Mouse (Mus musculus): ENCODE data around the gene Atp2c2.

The Atp2c2 gene

DNA sequence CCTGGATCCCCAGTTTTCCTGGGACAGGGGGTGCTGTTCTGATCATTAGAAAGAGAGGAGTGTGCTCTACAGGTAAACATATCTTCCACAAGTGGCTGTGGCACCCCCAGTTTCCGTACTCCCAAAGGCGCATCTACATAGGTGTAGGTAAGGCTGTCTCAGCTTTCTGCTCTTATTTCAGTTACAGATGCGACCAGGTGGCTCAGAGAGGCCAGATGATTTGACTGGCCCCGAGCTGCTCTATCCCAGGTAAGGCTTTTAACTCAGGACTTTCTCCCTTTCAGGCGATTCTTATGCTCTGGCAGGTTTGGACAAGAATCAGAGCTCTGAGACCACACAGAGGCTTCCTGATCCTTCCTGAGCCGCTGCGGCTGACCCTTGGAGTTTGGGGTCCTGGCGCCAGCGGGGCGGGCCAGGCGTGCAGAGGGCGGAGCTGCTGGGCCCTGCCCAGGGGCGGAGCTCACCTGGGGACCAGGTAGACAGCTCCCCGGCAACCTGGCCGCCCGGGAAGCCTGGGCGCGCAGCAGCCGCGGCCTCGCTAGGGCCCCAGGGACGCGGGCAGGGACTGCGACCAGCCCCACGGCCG lies at the start of gene Atp2c2:
Atp2c2 (plus strand) TSS at position 461 of the 586 bp plus-strand sequence.
- no peak for DNase-seq (ENCODE audit: low read depth, low spot score)

DNA sequence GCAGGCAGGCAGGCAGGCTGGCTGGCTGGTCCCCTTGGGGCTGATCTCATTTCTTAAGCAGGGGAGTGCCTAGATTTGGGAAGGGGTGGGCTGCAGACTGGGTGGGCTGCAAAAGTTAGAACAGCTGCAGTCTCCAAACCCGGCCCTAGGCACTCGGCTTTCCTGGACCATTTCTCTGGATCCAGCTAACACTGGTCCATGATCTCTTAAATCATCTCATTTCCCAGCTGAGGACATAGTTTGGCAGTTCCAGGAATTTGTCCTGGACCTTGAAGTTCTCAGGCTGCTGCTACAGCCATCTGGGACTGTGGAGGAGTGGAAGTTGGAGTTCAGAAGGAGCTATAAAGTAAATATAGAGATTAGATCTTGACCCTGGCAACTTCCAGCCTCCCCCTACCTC lies 48.5 kb upstream of the Atp2c2 start:
- no peak for DNase-seq (ENCODE audit: low read depth, low spot score)

DNA sequence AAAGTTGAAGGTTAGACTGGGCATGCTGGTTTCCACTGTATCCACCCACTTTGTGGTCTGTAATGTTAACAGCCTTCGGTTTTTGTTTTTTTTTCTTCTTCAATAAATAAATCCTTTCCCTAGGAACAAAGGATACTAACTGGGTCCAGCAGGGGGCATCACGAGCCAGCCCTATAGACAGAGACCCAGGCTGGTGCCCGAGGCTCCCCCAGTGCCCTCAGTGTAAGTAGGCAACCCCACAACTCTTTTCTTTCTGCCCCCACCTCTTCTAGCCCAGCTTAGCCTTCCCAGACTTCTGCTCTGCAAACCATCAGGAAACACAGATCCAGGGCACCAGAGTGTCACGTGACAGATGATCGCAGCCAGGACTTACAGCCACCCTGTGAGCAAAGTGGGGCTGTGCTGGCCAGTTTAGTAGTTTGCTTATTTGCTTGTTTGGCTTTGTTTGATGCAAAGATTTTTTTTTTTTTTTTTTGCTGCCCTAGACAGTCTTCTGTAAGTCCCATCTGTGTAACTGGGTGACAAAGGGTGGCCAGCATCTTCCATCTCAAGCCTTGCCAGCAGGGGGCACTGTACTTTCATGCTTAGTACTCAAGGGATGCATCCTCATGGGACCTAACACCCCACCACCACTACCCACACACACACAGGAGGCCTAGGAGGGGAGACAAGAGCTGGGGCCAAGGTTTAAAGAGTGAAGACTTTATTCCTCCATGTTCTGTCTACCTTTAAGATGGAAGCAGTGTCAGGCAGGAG lies 42.9 kb upstream of the Atp2c2 start:
- no peak for DNase-seq (ENCODE audit: low read depth, low spot score)

DNA sequence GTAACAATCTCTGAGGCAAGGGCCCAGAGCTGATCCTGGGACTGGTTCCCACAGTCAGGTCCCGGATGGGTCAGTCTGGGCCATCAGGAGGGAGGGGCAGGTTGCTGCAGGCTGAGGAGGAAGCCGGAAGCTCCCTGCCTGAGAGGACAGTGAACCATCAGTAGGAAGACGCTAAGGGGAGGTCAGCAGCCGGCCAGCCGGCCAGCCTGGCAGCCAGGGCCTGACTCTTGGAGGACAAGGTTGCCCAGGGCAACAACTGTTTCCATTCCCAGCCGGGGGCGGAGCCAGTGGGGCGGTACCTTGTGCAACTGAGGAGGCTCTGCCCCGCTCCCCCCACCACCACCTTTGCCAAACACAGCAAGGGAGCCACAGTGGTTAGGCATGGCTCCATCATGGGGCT lies 38.7 kb upstream of the Atp2c2 start:
- no peak for DNase-seq (ENCODE audit: low read depth, low spot score)

DNA sequence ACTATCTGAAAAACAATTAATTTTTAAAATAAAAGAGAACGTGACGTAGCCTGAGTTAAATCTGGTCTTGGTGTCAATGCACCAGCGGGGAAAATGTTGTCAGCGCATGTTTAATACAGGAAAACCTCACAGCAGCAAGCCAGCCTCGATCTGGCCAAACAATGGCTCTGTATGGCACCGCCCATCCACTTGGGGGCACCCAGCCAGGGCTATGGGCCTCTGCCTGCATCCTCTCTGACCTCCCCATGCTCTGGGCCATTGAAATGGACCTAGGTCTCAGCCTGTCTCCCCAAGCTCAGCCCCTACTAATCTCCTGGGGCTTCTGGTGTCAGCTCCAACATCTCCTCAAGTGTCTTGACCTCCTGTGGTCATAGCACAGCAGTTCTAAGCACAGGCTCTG lies 37.9 kb upstream of the Atp2c2 start:
- DNase-seq (ENCODE audit: low read depth, low spot score): no peak

DNA sequence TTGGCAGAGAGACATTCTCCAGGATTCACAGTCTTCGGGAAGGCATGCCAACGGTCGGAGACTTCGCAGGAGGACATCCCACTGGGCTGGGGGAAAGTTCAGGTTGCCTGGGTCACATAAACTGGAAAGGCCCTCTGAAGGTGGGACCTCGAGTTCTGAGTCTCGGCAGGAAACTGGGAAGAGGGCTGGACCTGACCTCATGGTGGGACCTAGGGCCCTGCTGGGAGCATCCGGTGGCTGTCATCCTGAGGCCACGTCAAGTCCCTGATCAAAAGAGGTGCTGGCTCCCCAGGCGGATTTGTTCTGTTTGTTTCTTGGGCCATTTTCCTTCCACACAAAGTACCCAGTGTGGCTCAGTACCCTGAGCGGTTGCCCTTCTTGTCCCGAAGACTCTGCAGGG lies 36.4 kb upstream of the Atp2c2 start:
- no peak for DNase-seq (ENCODE audit: low read depth, low spot score)

DNA sequence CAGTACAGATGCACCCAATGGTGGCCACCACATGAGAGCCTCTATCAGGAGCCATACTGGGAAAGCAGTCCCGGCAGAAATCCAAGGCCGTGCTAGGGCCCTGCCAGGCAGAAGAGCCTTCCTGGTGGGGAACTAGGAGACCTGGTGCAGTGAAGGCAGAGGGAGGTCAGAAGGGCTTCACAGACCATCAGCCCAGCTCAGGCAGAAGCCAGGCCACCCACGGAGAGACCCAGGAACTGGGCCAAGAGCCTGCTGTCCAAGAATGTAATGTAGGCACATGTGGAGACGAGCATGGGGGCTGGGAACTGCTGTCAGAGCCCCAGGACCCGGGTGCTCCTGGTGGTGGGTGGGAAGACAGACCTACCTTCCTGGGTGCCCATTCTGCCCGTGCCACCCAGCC lies 34.5 kb upstream of the Atp2c2 start:
- no peak for DNase-seq (ENCODE audit: low read depth, low spot score)

DNA sequence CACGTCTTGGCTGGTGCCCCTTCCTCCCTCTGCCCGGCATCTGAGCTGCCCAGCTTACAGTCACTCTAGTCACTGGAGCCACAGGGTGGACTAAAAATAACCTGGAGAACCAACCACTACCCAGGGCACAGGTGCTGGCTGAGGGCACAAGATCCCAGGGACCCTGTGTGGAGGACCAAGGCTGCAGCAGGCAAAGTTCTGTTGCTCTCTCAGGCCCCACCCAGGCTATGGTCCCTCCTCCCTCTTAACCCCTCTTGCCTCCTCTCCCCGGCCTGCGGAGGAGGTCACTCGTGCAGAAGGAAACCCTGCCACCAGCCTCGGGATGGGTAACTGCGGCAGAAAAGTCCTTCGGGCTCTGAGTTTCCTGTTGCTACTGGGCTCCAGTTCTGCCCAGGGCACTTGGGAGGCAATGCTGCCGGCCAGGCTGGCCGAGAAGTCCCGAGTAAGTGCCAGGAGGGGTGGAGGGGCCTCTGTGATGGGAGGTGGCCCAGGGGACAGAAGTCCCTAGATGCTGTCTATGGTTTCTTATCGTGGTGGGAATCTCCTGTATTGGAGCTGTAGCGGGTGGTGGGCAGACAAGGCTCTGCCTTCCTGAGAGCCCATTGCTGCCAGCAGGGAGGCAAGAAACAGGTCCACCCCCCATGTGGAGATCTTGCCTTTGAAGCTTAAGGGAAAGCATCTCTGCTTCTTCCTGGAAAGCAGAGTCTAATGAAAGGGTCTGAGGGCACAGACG lies 33.4 kb upstream of the Atp2c2 start, which contains the start of gene Wfdc1:
Wfdc1 (plus strand) TSS at position 147 of the 733 bp plus-strand sequence.
- no peak for DNase-seq (ENCODE audit: low read depth, low spot score)

DNA sequence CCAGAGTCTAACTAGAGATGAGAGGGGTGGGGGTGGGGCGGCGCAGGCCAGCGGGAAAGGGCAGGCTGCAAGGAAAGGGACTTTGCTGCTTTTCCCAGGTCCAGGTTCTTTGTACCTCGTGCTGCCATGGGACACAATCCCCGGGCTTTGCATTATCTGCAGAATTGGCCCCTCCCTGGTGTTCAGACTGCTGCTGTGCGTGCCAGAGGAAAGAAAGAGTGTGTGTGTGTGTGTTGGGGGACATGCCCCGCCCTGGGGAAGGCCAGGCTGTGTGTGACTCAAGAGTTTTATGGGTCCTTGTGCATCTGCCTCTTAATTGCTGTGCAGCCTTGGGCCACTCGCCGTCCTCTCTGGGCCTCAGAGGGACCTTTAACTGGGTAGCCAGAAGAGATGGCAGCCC lies 31.4 kb upstream of the Atp2c2 start:
- no peak for DNase-seq (ENCODE audit: low read depth, low spot score)

DNA sequence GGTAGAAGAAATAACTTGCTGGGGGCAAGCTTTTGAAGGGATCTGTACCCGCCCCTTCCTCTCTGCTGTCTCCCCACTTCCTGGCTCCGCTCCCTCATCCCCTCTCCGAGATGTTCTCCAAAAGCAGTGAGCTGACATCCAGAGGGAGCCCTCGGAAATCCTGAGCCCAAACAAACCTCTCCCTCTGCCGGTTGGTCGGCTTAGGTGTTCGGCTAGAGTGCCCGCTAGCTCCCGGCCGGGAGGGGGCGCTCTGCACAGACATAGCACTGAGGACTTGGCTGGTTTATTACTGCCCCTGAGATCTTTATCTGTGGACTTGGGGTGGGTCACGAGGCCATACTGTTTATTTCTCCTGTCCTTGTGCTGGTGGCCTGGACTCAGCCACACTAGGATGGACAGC lies 30.5 kb upstream of the Atp2c2 start:
- DNase-seq (ENCODE audit: low read depth, low spot score): no peak

DNA sequence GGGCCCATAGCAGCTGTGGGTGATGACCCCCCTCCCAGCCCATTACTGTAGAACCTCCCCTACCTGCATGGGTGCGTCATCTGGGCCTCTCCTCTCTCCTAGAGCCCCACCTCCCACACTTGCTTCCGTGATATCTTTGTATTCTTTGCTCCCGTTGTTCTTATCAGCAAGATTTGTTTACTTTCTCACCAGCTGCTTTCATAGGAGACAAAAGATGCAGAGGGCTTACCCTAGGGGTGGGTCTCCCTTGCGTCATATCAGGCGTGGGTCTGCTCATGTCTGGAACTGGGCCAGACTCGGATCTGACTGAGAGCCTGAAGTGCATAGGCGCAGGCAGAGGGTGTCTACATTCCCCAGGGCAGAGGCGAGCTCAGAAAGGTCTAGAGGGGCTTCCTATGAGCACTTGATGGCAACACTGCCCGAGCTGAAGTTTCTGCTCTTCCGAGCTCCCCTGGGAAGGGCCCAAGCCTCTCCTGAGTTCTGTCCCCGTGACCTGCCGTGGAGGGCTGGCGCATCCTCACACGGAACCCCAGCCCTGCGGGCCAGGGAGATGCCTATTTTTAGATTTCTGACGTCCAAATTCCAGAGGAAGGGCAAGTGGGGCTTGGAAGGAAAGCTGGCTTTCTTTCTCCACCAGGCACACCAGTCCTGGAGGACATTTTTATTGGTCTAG lies 29.3 kb upstream of the Atp2c2 start:
- no peak for DNase-seq (ENCODE audit: low read depth, low spot score)

DNA sequence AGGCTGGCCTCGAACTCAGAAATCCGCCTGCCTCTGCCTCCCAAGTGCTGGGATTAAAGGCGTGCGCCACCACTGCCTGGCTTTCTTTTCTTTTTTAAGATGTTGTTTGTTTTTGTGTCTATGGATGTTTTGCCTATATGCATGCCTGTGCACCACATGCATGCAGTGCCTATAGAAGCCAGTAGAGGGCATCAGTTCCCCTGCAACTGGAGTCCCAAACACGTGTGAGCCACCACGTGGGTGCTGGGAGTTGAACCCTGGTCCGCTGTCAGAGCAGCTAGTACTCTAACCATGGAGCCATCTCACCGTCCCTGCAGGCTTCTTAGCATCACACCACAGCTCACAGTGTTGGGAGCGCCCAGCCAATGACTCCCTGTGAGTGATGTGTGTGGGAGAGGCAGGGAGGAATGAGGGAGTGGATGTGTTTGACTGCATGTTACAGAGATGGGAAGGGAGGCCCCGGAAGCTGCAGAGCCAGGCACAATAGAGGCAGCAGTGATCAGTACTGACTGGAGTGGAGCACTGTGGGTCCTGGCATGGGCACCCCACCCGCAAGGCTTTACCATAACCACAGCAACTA lies 25.7 kb upstream of the Atp2c2 start:
- no peak for DNase-seq (ENCODE audit: low read depth, low spot score)

DNA sequence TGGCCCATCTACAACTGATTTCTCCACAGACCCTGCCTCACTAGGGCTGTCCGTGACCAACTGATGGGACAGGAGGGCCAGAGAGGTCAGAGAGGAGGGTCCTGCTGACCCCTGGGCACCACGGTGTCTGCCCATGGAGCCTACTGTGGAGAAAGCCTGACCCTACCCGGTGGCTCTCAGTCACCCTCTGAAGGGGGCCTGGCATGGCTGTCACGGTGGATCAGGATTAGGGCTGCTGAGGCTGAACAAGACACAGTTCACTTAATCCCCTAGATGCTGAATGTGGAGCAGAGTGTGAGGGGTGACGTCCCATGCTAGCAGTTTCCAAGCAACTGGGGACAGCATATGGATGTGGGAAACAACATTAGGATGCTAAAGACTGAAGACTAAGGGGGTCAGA lies 24.4 kb upstream of the Atp2c2 start:
- DNase-seq (ENCODE audit: low read depth, low spot score): no peak

DNA sequence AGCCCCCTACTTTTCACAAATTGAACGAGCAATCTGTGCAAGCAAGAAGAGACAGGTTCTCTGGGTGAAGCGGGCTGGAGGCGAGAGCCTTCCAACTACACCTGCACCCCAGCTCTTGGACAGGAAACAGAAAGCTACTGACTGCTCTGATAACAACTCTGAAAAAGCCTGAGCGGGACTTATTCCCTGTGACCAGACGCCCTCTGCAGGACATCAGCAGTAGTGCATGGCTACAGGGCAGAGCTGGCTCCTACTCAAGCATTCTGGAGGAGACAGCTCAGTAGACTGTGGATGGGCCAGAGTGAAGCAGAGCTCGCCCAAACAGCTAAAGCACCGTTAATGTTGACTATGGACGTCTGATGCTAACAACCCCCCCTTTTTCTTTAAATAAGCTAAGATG lies 23.4 kb upstream of the Atp2c2 start:
- DNase-seq (ENCODE audit: low read depth, low spot score): peak; percentile 65

DNA sequence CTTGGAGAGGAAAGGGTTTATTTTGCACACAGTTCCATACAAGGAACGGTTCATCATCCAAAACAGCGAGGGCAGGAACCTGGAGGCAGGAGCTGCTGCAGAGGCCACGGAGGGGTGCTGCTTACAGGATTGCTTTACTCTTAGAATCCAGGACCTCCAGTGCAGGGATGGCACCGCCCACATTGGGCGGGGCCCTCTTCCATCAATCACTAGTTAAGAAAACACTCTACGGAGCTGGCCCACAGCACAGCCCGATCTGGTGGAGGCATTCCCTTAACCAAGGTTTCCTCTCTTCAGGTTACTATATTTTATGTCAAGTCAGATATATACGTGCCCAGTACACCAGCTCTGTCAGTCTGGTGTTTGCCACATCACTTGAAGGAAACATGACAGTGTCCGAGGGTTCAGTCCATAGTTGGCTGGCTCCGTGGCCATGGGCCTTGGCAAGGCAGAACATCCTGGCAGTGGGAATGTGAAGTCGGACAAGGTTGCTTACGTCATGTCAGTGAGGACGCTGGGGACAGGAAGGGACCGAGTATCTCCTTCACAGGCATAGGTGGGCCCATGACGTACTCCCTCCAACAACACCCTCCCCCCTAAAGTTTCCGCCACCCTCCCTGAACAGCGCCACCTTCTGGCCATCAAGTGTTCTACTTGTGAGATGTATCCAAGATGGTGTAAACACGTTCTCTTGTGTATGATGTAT lies 21.5 kb upstream of the Atp2c2 start:
- DNase-seq (ENCODE audit: low read depth, low spot score): no peak

DNA sequence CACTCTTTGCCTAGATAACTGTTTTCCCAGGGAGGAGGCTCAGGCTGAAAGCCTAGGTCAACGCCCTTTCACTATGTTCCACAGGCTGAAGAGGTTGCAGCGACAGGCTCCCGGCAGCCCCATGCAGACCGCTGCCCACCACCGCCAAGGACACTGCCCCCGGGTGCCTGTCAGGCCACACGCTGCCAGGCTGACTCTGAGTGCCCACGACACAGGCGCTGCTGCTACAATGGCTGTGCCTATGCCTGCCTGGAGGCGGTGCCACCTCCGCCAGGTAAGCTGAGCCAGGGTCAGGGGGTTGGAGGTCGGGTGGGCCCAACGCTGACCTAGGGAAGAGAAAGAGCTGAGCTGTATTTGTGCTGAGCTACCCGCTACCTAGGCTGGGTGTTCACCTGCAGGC lies 20.6 kb upstream of the Atp2c2 start:
- DNase-seq (ENCODE audit: low read depth, low spot score): no peak

DNA sequence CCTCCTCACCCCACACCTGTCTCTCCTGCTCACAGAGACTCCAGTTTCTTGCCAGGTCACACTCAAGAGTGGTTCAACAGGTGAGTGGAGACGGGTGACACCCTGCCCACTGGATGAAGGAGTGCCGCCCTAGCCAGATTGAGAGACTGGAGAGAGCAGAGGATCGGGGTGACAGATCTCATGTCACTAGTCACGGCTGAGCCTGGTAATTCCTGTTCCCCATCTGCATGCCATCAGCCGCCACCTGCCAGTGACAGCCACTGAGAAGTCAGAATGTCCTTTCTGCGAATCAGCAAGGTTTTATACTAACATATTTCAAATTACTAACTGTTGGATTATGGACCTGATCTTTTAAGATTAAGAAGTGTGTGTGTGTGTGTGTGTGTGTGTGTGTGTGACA lies 9.2 kb upstream of the Atp2c2 start:
- no peak for DNase-seq (ENCODE audit: low read depth, low spot score)

DNA sequence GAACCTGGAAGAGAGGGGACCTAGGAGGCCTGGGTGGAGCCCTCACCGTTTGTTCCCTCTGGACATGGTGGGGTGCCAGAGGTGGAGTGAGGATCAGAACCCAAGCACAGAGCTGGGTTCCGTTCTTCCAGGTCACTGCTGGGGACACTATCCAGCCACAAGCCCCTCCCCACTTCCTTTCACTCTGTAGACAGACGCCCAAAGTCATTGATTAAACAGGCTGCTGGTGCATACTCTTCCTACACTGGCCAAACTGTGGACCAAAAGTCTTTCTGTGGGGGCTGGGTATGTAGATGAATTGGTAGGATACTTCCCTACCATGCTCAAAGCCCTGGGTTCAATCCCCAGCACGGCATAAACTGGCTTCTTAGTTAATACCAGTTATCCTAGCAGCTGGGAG lies 7.8 kb upstream of the Atp2c2 start:
- DNase-seq (ENCODE audit: low read depth, low spot score): no peak

DNA sequence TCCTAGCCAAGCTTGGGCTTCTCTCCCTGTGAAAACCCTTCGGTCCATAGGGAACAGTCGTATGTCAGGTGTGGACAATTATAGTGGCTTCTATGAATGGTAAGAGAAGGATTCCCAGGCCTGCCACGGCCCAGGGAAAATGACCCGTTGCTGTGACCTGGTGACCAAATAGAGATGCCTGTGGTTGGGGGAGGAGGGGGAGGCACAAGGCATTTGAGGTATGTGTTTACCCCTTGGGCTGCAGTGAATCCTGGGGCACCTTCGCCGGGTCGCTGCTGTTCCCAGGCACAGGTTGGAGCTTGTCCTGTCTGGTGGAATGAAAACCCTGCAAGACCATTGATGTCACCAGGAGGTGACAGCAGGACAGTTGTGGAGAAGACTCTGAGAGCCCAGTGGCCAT lies 5.1 kb upstream of the Atp2c2 start:
- DNase-seq (ENCODE audit: low read depth, low spot score): no peak

DNA sequence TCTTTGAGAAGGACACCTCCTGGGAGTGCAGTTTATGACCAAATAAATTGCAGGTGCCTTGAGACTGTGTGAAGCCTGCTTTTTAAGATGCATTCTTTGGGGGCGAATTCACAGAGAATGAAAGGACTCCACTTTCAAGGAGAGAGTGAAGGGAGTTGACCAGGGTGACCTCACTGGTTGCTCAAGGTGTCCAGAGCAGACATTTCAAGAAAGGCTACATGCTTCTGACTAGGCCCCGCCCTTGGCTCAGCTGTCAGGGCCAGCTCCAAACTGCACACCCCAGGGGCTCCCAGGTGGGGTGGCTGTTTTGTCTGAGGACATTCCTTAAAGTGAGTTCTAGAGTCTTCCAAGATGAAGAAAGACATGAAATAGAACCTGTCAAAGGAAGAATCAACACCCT lies 2.6 kb upstream of the Atp2c2 start:
- no peak for DNase-seq (ENCODE audit: low read depth, low spot score)

DNA sequence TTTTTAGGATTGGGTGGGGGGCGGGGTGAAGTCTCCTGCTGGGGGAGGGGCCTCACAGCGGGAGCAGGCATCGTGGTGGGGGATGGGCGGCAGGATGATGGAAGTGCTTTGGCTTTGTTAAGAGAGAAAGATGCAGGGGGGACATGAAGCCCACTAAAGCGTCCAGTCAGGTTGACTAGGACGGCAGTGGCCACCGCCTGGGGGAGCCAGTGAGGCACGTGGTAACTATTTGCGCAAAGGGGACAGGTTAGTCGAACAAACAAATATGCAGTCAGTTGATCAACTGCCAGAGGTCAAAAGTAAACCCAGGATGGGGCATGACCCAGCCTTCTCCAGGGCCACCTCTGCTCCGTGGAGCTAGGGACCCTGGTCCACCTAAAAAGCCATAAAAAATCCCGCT lies 849 bp upstream of the Atp2c2 start:
- DNase-seq (ENCODE audit: low read depth, low spot score): no peak
